Mouse (Mus musculus): ENCODE measurements around the gene Pnmt. TPM values are rescaled to one million over a fixed set of nuclear protein-coding genes. Genes with fewer than 3 reads are reported as not detected.

Pnmt gene
- polyA plus RNA-seq, 1 experiment from 2014 or later, result 3.0 TPM

DNA sequence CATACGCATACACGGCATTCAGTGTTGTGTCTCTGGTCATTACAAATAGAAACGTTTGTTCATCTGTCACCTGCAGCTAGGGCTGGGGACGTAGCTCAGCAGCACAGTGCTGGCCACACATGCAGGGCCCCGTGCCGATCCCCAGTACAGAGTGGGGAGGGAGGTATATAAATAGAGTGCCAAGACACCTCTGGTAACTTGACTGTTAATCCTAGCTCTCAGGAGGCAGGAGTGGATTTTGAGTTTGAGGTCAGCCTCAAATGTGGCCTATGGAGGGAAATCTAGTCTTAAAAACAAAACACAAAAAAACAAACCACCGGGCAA is 18.4 kb upstream of the Pnmt start:
- ATAC-seq (ENCODE audit: low FRiP score) (no peak), DNase-seq (ENCODE audit: low spot score) (no peak)
- H3K4me2 ChIP-seq (replicated peaks), result no peak overlapping the region
- peaks cover 13% of the 10 kb centered on the region; the same call in 1 of the 2 replicates for H3K4me1 ChIP-seq (replicated peaks; ENCODE audit: control insufficient read depth, insufficient read depth, low read length)
- H3K27ac ChIP-seq, result no peak overlapping the region
- no peaks in the 10 kb centered on the region for H3K36me3 ChIP-seq (replicated peaks; ENCODE audit: control insufficient read depth, insufficient read depth)
- WGBS, result 86% methylated on average over 7 of the region's 7 CpGs
- H3K9ac ChIP-seq, result no peak overlapping the region
- no peaks in the 10 kb centered on the region for H3K27me3 ChIP-seq (ENCODE audit: control insufficient read depth, insufficient read depth, low read length)
- no peaks in the 10 kb centered on the region for H3K9me3 ChIP-seq (ENCODE audit: control insufficient read depth, low read length)
- H3K4me3 ChIP-seq (replicated peaks; ENCODE audit: low read length), result no peak overlapping the region

- 82% methylated on average over 6 of the region's 6 CpGs for WGBS
- no peak for ATAC-seq (ENCODE audit: low FRiP score)
- no peak overlapping the region for H3K4me3 ChIP-seq (replicated peaks; ENCODE audit: low read length)
- no peak for DNase-seq (ENCODE audit: low spot score)
- H3K27me3 ChIP-seq (ENCODE audit: control insufficient read depth, insufficient read depth, low read length), result no peaks in the 10 kb centered on the region
- H3K27ac ChIP-seq, result no peak overlapping the region
- no peak overlapping the region for H3K9ac ChIP-seq
- H3K36me3 ChIP-seq (replicated peaks; ENCODE audit: control insufficient read depth, insufficient read depth), result no peaks in the 10 kb centered on the region
- no peak overlapping the region for H3K4me2 ChIP-seq (replicated peaks)
- H3K4me1 ChIP-seq (replicated peaks; ENCODE audit: control insufficient read depth, insufficient read depth, low read length), result peaks cover 13% of the 10 kb centered on the region; the same call in 1 of the 2 replicates
- no peaks in the 10 kb centered on the region for H3K9me3 ChIP-seq (ENCODE audit: control insufficient read depth, low read length)
Measured at GRCm38 (mm10) chr11:98369337-98369736, 16.9 kb upstream of the Pnmt start.

DNA sequence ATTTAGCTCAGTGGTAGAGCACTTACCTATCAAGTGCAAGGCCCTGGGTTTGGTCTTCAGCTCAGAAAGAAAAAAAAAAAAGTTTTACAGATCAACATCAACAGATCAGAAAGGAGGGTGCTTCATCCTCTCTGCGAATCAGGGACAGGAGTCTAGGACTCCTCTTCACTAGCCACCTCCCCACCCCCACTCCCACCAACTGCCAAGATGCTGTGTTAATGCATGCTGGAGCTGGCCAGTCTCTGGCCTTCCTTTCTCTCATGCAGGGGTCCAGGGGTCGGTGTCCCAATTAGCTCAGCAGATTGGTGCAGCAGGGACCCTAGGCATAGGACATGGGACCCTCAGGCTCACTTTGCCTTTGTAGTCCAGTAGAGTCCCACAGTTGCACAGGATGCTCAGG is 15.7 kb upstream of the Pnmt start:
- no peaks in the 10 kb centered on the region for H3K9me3 ChIP-seq (ENCODE audit: control insufficient read depth, low read length)
- H3K27ac ChIP-seq, result no peak overlapping the region
- no peaks in the 10 kb centered on the region for H3K27me3 ChIP-seq (ENCODE audit: control insufficient read depth, insufficient read depth, low read length)
- no peak overlapping the region for H3K4me2 ChIP-seq (replicated peaks)
- peaks cover 13% of the 10 kb centered on the region; the same call in 1 of the 2 replicates for H3K4me1 ChIP-seq (replicated peaks; ENCODE audit: control insufficient read depth, insufficient read depth, low read length)
- no peak overlapping the region for H3K9ac ChIP-seq
- no peak overlapping the region for H3K4me3 ChIP-seq (replicated peaks; ENCODE audit: low read length)
- WGBS, result 84% methylated on average over 2 of the region's 2 CpGs
- ATAC-seq (ENCODE audit: low FRiP score), result no peak
- no peak for DNase-seq (ENCODE audit: low spot score)
- peaks cover 12% of the 10 kb centered on the region; the same call in 1 of the 2 replicates for H3K36me3 ChIP-seq (replicated peaks; ENCODE audit: control insufficient read depth, insufficient read depth)

DNA sequence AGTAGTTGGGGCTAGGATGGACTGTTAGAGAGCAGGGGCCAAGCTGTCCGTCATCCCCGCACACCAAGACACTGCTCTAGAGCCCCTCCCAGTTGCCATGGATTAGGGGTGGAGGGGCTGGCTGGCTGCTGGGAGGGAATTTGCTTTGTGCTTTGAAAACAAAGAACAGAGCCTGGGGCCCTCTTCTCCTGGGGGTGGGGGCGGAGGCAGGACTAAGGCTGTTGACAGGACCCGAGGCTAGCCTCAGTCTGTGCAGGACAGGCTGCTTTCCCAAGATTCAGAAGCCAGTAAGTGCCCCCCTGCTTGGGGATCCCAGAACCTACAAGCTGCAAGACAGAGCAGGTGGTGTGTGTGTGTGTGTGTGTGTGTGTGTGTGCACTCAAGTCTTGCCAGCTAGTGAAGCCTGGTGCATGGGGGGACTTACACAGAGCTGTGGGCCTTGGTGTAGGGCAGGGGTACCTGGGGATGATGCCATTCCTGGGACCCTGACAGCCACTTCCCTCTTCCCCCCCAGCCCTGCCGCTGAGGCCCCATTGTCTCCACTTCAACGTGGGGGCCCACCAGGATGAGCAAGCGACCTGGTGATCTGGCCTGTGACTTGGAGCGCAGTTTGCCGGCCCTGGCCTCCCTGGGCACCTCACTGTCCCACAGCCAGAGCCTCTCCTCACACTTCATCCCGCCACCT is 14.6 kb upstream of the Pnmt start:
- peaks cover 23% of the 10 kb centered on the region for H3K36me3 ChIP-seq (replicated peaks; ENCODE audit: control insufficient read depth, insufficient read depth)
- WGBS, result 30% methylated on average over 9 of the region's 10 CpGs
- H3K27ac ChIP-seq, result peak overlapping the region; percentile 32; the same call in 1 of the 2 replicates
- no peak overlapping the region for H3K4me3 ChIP-seq (replicated peaks; ENCODE audit: low read length)
- H3K4me1 ChIP-seq (replicated peaks; ENCODE audit: control insufficient read depth, insufficient read depth, low read length), result peaks cover 13% of the 10 kb centered on the region; the same call in 1 of the 2 replicates
- H3K27me3 ChIP-seq (ENCODE audit: control insufficient read depth, insufficient read depth, low read length), result no peaks in the 10 kb centered on the region
- DNase-seq (ENCODE audit: low spot score) (no peak), ATAC-seq (ENCODE audit: low FRiP score) (peak; percentile 49; the same call in 1 of the 2 replicates)
- H3K4me2 ChIP-seq (replicated peaks), result 0 out of 2 replicates have a peak overlapping the region, but pooled peaks have one; percentile 10
- no peaks in the 10 kb centered on the region for H3K9me3 ChIP-seq (ENCODE audit: control insufficient read depth, low read length)
- H3K9ac ChIP-seq, result 0 out of 2 replicates have a peak overlapping the region, but pooled peaks have one; percentile 34

GRCm38 (mm10) chr11:98372406-98372805 is 13.8 kb upstream of the Pnmt start:
- ATAC-seq (ENCODE audit: low FRiP score), result no peak
- H3K4me3 ChIP-seq (replicated peaks; ENCODE audit: low read length), result no peak overlapping the region
- no peak overlapping the region for H3K4me2 ChIP-seq (replicated peaks)

GRCm38 (mm10) chr11:98373244-98373643 is 13.0 kb upstream of the Pnmt start:
- Histone ChIP-seq H3K4me1 (replicated peaks; ENCODE audit: control insufficient read depth, insufficient read depth, low read length) (peaks cover 13% of the 10 kb centered on the region; the same call in 1 of the 2 replicates), H3K4me2 (replicated peaks) (no peak overlapping the region), H3K27me3 (ENCODE audit: control insufficient read depth, insufficient read depth, low read length) (no peaks in the 10 kb centered on the region), H3K4me3 (replicated peaks; ENCODE audit: low read length) (no peak overlapping the region), H3K27ac (no peak overlapping the region), H3K9ac (no peak overlapping the region), H3K36me3 (replicated peaks; ENCODE audit: control insufficient read depth, insufficient read depth) (peaks cover 39% of the 10 kb centered on the region), H3K9me3 (ENCODE audit: control insufficient read depth, low read length) (no peaks in the 10 kb centered on the region)
- no peak for DNase-seq (ENCODE audit: low spot score)
- WGBS, result 90% methylated on average over 6 of the region's 6 CpGs
- no peak for ATAC-seq (ENCODE audit: low FRiP score)

More at GRCm38 (mm10) chr11:98372406-98372805, 13.8 kb upstream of the Pnmt start:
- no peak overlapping the region for H3K27ac ChIP-seq
- H3K4me1 ChIP-seq (replicated peaks; ENCODE audit: control insufficient read depth, insufficient read depth, low read length), result peaks cover 13% of the 10 kb centered on the region; the same call in 1 of the 2 replicates
- DNase-seq (ENCODE audit: low spot score), result peak; percentile 78
- no peaks in the 10 kb centered on the region for H3K27me3 ChIP-seq (ENCODE audit: control insufficient read depth, insufficient read depth, low read length)
- H3K9me3 ChIP-seq (ENCODE audit: control insufficient read depth, low read length), result no peaks in the 10 kb centered on the region
- H3K9ac ChIP-seq, result no peak overlapping the region
- WGBS, result 7% methylated on average over 2 of the region's 2 CpGs
- peaks cover 31% of the 10 kb centered on the region for H3K36me3 ChIP-seq (replicated peaks; ENCODE audit: control insufficient read depth, insufficient read depth)

DNA sequence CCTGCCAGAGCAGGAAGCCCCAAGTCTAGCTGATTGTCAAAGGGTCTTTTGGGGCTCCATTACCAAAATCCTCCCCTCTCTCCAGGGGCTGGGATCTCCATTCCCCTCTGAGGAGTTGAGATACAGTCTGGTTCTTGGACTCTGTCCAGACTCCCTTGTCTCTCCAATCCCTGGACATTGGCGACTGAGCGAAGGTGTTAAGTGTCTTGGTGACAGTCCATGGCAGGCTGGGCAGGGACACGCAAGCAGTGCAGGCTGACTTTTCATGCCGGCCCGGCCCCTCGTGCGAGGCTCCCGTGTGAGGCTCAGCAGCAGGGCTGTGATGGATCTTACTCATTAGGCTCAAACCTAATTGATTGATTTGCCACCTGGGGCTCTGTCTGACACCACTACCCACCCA is 12.0 kb upstream of the Pnmt start:
- peaks cover 13% of the 10 kb centered on the region; the same call in 1 of the 2 replicates for H3K4me1 ChIP-seq (replicated peaks; ENCODE audit: control insufficient read depth, insufficient read depth, low read length)
- no peak overlapping the region for H3K4me3 ChIP-seq (replicated peaks; ENCODE audit: low read length)
- no peaks in the 10 kb centered on the region for H3K9me3 ChIP-seq (ENCODE audit: control insufficient read depth, low read length)
- no peak for ATAC-seq (ENCODE audit: low FRiP score)
- H3K36me3 ChIP-seq (replicated peaks; ENCODE audit: control insufficient read depth, insufficient read depth), result peaks cover 49% of the 10 kb centered on the region
- no peak for DNase-seq (ENCODE audit: low spot score)
- no peak overlapping the region for H3K9ac ChIP-seq
- H3K27me3 ChIP-seq (ENCODE audit: control insufficient read depth, insufficient read depth, low read length), result no peaks in the 10 kb centered on the region
- 61% methylated on average over 8 of the region's 8 CpGs for WGBS
- no peak overlapping the region for H3K27ac ChIP-seq
- H3K4me2 ChIP-seq (replicated peaks), result no peak overlapping the region

- Histone ChIP-seq H3K4me1 (replicated peaks; ENCODE audit: control insufficient read depth, insufficient read depth, low read length) (peaks cover 5% of the 10 kb centered on the region; the same call in 1 of the 2 replicates), H3K9ac (no peak overlapping the region), H3K27me3 (ENCODE audit: control insufficient read depth, insufficient read depth, low read length) (no peaks in the 10 kb centered on the region), H3K36me3 (replicated peaks; ENCODE audit: control insufficient read depth, insufficient read depth) (peaks cover 64% of the 10 kb centered on the region), H3K4me3 (replicated peaks; ENCODE audit: low read length) (no peak overlapping the region), H3K4me2 (replicated peaks) (no peak overlapping the region), H3K27ac (no peak overlapping the region), H3K9me3 (ENCODE audit: control insufficient read depth, low read length) (no peaks in the 10 kb centered on the region)
- WGBS, result 79% methylated on average over 5 of the region's 5 CpGs
- ATAC-seq (ENCODE audit: low FRiP score) (no peak), DNase-seq (ENCODE audit: low spot score) (no peak)
Measured at GRCm38 (mm10) chr11:98376756-98377155, 9.5 kb upstream of the Pnmt start.

DNA sequence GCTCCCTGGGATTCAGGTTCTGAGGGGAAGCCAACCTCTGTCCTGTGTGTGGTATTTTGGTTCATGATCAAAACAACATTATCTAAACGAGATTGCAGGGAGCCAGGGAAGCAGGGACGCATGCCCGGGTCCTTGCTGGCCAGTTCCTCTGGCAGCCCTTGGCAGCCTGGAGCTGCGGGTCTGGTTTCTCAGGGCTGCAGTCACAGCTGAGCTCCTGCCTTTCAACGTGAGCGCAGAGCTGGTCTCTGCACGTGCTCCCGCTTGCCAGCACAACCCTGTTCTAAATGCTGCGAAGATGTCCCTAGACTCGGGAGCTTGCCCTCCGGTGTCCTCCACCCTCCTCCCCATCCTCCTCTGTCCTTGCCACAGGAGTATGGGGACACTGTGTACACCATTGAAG is 8.5 kb upstream of the Pnmt start:
- 84% methylated on average over 11 of the region's 11 CpGs for WGBS
- H3K9me3 ChIP-seq (ENCODE audit: control insufficient read depth, low read length), result no peaks in the 10 kb centered on the region
- no peak overlapping the region for H3K9ac ChIP-seq
- H3K27me3 ChIP-seq (ENCODE audit: control insufficient read depth, insufficient read depth, low read length), result no peaks in the 10 kb centered on the region
- DNase-seq (ENCODE audit: low spot score) (no peak), ATAC-seq (ENCODE audit: low FRiP score) (no peak)
- H3K27ac ChIP-seq, result no peak overlapping the region
- H3K4me2 ChIP-seq (replicated peaks), result no peak overlapping the region
- peaks cover 64% of the 10 kb centered on the region for H3K36me3 ChIP-seq (replicated peaks; ENCODE audit: control insufficient read depth, insufficient read depth)
- no peak overlapping the region for H3K4me3 ChIP-seq (replicated peaks; ENCODE audit: low read length)
- no peaks in the 10 kb centered on the region for H3K4me1 ChIP-seq (replicated peaks; ENCODE audit: control insufficient read depth, insufficient read depth, low read length)
